Comparison of ENCODE assay signal across 40 mouse cellular contexts in genomic region chr11:82013756-82014155, GRCm38 (mm10). TPM values are rescaled to one million over a fixed set of nuclear protein-coding genes. Genes with fewer than 3 reads are reported as not detected.
"Had no signal": no experiment of that assay in that cellular context is flagged by ENCODE, and none has a peak within 500 bp of the region (broad histone marks: within the 10 kb centered on the region; RNA-seq: fewer than 3 reads in every experiment).

No protein-coding gene starts in this region.

- H3K36me3 ChIP-seq: heart, embryonic 10.5 days; heart, embryonic 12.5 days; heart, embryonic 13.5 days; heart, embryonic 15.5 days; hindbrain, embryonic 10.5 days; hindbrain, embryonic 12.5 days; hindbrain, embryonic 13.5 days; hindbrain, embryonic 15.5 days; kidney, embryonic 15.5 days had no signal

- H3K4me1 ChIP-seq: heart, embryonic 12.5 days; heart, embryonic 15.5 days; hindbrain, embryonic 10.5 days; hindbrain, embryonic 12.5 days; hindbrain, embryonic 13.5 days; hindbrain, embryonic 15.5 days; kidney, embryonic 15.5 days had no signal

- H3K27ac ChIP-seq: heart, embryonic 10.5 days; heart, embryonic 13.5 days; heart, embryonic 15.5 days; hindbrain, embryonic 10.5 days; hindbrain, embryonic 12.5 days; hindbrain, embryonic 13.5 days; hindbrain, embryonic 14.5 days; hindbrain, embryonic 15.5 days; hindbrain, postnatal 0 days; kidney, embryonic 15.5 days; kidney, postnatal 0 days; layer of hippocampus, adult 2 months; left cerebral cortex, adult 2 months had no signal

- H3K4me3 ChIP-seq: heart, embryonic 10.5 days; heart, embryonic 12.5 days; heart, embryonic 13.5 days; heart, embryonic 15.5 days; hindbrain, embryonic 10.5 days; hindbrain, embryonic 12.5 days; hindbrain, embryonic 13.5 days; hindbrain, embryonic 15.5 days; kidney, embryonic 15.5 days; layer of hippocampus, adult 2 months; left cerebral cortex, adult 2 months had no signal

- H3K9me3 ChIP-seq: heart, embryonic 10.5 days; heart, embryonic 12.5 days; heart, embryonic 13.5 days; heart, embryonic 15.5 days; hindbrain, embryonic 10.5 days; hindbrain, embryonic 12.5 days; hindbrain, embryonic 13.5 days; hindbrain, embryonic 15.5 days; kidney, embryonic 15.5 days had no signal

- H3K9ac ChIP-seq: heart, embryonic 12.5 days; heart, embryonic 13.5 days; heart, embryonic 15.5 days; hindbrain, embryonic 12.5 days; hindbrain, embryonic 13.5 days; hindbrain, embryonic 14.5 days; hindbrain, embryonic 15.5 days; kidney, embryonic 15.5 days had no signal

- ATAC-seq: hindbrain, embryonic 16.5 days; hindbrain, postnatal 0 days; inflammation-experienced regulatory T-cells, adult 6 months; intestine, embryonic 16.5 days; intestine, postnatal 0 days had no signal

- H3K4me2 ChIP-seq: heart, embryonic 11.5 days; heart, embryonic 12.5 days; heart, embryonic 13.5 days; heart, embryonic 15.5 days; hindbrain, embryonic 12.5 days; hindbrain, embryonic 13.5 days; hindbrain, embryonic 14.5 days; hindbrain, embryonic 15.5 days; kidney, embryonic 15.5 days had no signal

- DNase-seq: heart, postnatal 10 days; heart, postnatal 14 days; heart, postnatal 36 days; heart, postnatal 4 days; kidney, adult 18-20 months; kidney, adult 2 months; kidney, adult 8-10 months; kidney, adult 9 months; kidney, postnatal 10 days; kidney, postnatal 25 days; kidney, postnatal 36 days; kidney, postnatal 4 days; layer of hippocampus, adult 9-11 months; layer of hippocampus, postnatal 36 days had no signal

- H3K27me3 ChIP-seq: heart, embryonic 12.5 days; heart, embryonic 13.5 days; heart, embryonic 15.5 days; hindbrain, embryonic 12.5 days; hindbrain, embryonic 13.5 days; hindbrain, embryonic 15.5 days; kidney, embryonic 15.5 days had no signal

RNA-seq across cellular contexts. Expression of gene Ccl2, which starts 21.6 kb away (rescaled TPM):
- polyA plus RNA-seq: inflammation-experienced regulatory T-cells, adult 6 months had no signal

RNA-seq across cellular contexts. Expression of gene Gm17268, which starts 24.6 kb away (rescaled TPM):
- polyA plus RNA-seq: heart, embryonic 10.5 days; heart, embryonic 11.5 days; heart, embryonic 12.5 days; heart, embryonic 13.5 days; heart, embryonic 14.5 days; heart, embryonic 15.5 days; heart, embryonic 16.5 days; heart, postnatal 0 days; hindbrain, embryonic 10.5 days; hindbrain, embryonic 11.5 days; hindbrain, embryonic 12.5 days; hindbrain, embryonic 13.5 days; hindbrain, embryonic 14.5 days; hindbrain, embryonic 15.5 days; hindbrain, embryonic 16.5 days; hindbrain, postnatal 0 days; inflammation-experienced regulatory T-cells, adult 6 months; intestine, embryonic 16.5 days; intestine, postnatal 0 days; kidney, adult 2 months; kidney, embryonic 14.5 days; kidney, embryonic 15.5 days; kidney, embryonic 16.5 days; kidney, postnatal 0 days; large intestine, adult 2 months had no signal

RNA-seq across cellular contexts. Expression of gene Ccl7, which starts 31.8 kb away (rescaled TPM):
- polyA plus RNA-seq: hindbrain, embryonic 10.5 days; hindbrain, embryonic 11.5 days; inflammation-experienced regulatory T-cells, adult 6 months had no signal

RNA-seq across cellular contexts. Expression of gene Ccl11, which starts 43.9 kb away (rescaled TPM):
- polyA plus RNA-seq: heart, embryonic 10.5 days; heart, embryonic 11.5 days; hindbrain, embryonic 10.5 days; hindbrain, embryonic 11.5 days; inflammation-experienced regulatory T-cells, adult 6 months had no signal

RNA-seq across cellular contexts. Expression of gene Asic2, which starts 45.5 kb away (rescaled TPM):
- polyA plus RNA-seq: heart, embryonic 14.5 days; heart, embryonic 15.5 days; heart, embryonic 16.5 days; heart, postnatal 0 days; inflammation-experienced regulatory T-cells, adult 6 months had no signal
